Mouse (Mus musculus) liver, adult 2 months (tissue): ENCODE measurements at regions not wholly inside any gene's neighbourhood (a gene's known extent, or its start where the extent isn't known, plus 50 kb on each side); places are given as distances from the start of the nearest gene placed in this dataset.

ENCODE experiments used
- DNase-seq: peaks from one replicate; pipeline ENCODE4 v3.0.0-alpha.2; 2011; ENCODE audit warnings: low read depth, low spot score; ENCODE audit errors: extremely low read depth
- H3K27ac ChIP-seq: fragments of 200-500 bp; replicated peaks from 2 replicates; pipeline ENCODE4 v1.5.1; 2012; ENCODE audit warnings: low read depth, mild to moderate bottlenecking, control low read depth, inconsistent platforms, low read length; ENCODE audit not compliant: insufficient read depth
- H3K27me3 ChIP-seq: fragments of 200-500 bp; 2 replicates; pipeline ENCODE4 v1.6.1; 2012; ENCODE audit warnings: mild to moderate bottlenecking, moderate library complexity, low read length, inconsistent platforms; ENCODE audit not compliant: control insufficient read depth, insufficient read depth
- H3K36me3 ChIP-seq: fragments of 200-500 bp; 2 replicates; pipeline ENCODE4 v1.6.1; 2012; ENCODE audit warnings: low read length, inconsistent platforms; ENCODE audit not compliant: control insufficient read depth, insufficient read depth
- H3K4me1 ChIP-seq: fragments of 200-500 bp; 2 replicates; pipeline ENCODE4 v1.6.1; 2011; ENCODE audit warnings: low read length; ENCODE audit not compliant: control insufficient read depth, insufficient read depth
- H3K4me3 ChIP-seq: fragments of 200-500 bp; 2 replicates; pipeline ENCODE4 v1.5.1; 2011; ENCODE audit warnings: low read depth, mild to moderate bottlenecking, control low read depth, low read length, moderate library complexity; ENCODE audit not compliant: insufficient read depth
- H3K79me2 ChIP-seq: fragments of 200-500 bp; 2 replicates; pipeline ENCODE4 v1.6.1; 2012; ENCODE audit warnings: inconsistent platforms, mild to moderate bottlenecking, low read length, moderate library complexity; ENCODE audit not compliant: control insufficient read depth, insufficient read depth
- H3K9ac ChIP-seq: fragments of 200-500 bp; 2 replicates; pipeline ENCODE4 v1.6.1; 2012; ENCODE audit warnings: low read depth, mild to moderate bottlenecking, control low read depth, inconsistent platforms, low read length
- CTCF ChIP-seq: fragments of 200-500 bp; IDR thresholded peaks from 2 replicates; pipeline ENCODE4 v1.5.1; 2011; ENCODE audit warnings: low read depth, low read length, control low read depth
- POLR2A ChIP-seq: fragments of 200-500 bp; IDR thresholded peaks from 2 replicates; pipeline ENCODE4 v1.6.1; 2011; ENCODE audit warnings: low read length, control low read depth; ENCODE audit not compliant: insufficient read depth; ENCODE audit errors: extremely low read depth
- WGBS: fragments of 180-500 bp; shearing (Covaris S2); methylation state at CpG from one replicate; pipeline ENCODE4 v1.1.7; 2018; 5-methylcytosine and 5-hydroxymethylcytosine counted together

DNA sequence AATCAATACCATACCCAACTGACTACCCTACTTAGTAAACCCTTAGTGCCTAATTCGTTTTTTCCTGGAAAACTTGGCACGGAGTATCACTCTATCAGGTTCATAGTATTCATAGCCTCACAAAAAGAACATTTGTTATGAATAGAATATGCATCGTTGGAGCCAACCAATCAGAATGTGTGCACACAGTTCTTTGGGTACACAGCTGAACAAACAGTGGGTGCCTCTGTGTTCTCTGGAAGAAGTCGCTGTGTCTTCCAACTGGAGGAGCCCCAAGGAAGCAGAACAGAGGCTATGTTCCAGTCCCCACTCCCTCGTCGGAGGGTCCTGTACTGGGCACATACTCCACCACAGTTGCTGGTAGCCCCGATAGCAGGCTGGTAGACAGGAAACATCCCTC is 129.2 kb upstream of the Cpeb2 start:
- 86% methylated on average over 7 of the region's 7 CpGs for WGBS
- no peaks in the 10 kb centered on the region for H3K27me3 ChIP-seq
- no peak for TF ChIP-seq CTCF
- TF ChIP-seq POLR2A, result no peak
- H3K4me1 ChIP-seq, result no peaks in the 10 kb centered on the region
- no peaks in the 10 kb centered on the region for H3K36me3 ChIP-seq
- H3K27ac ChIP-seq, result no peak overlapping the region
- no peaks in the 10 kb centered on the region for H3K79me2 ChIP-seq
- H3K9ac ChIP-seq, result no peak overlapping the region
- no peak overlapping the region for H3K4me3 ChIP-seq
- DNase-seq, result no peak

DNA sequence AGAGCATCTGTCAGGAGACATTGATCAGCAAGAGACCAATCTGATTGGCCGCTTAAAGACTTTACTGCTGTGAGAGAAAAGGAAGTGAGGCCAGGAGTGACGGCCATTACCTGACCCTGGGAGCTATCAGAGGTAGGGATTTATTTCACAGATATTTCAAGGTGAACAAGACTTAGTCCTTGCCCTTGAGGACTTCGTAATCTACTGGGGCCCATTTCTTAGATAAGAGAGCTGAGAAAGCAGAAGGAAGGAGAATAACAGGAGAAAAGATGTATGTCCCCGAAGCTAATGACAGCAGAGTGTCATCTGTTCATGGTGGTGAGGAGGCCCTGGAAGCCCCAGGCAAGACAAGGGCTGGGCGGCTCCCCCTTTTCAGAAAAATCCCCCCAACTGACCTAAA is 127.4 kb upstream of the Cpeb2 start:
- H3K27ac ChIP-seq, result no peak overlapping the region
- H3K79me2 ChIP-seq, result no peaks in the 10 kb centered on the region
- H3K4me1 ChIP-seq, result no peaks in the 10 kb centered on the region
- H3K36me3 ChIP-seq, result no peaks in the 10 kb centered on the region
- H3K27me3 ChIP-seq, result no peaks in the 10 kb centered on the region
- DNase-seq, result no peak
- no peak overlapping the region for H3K4me3 ChIP-seq
- WGBS, result 87% methylated on average over 5 of the region's 5 CpGs
- TF ChIP-seq POLR2A (no peak), CTCF (no peak)
- no peak overlapping the region for H3K9ac ChIP-seq

DNA sequence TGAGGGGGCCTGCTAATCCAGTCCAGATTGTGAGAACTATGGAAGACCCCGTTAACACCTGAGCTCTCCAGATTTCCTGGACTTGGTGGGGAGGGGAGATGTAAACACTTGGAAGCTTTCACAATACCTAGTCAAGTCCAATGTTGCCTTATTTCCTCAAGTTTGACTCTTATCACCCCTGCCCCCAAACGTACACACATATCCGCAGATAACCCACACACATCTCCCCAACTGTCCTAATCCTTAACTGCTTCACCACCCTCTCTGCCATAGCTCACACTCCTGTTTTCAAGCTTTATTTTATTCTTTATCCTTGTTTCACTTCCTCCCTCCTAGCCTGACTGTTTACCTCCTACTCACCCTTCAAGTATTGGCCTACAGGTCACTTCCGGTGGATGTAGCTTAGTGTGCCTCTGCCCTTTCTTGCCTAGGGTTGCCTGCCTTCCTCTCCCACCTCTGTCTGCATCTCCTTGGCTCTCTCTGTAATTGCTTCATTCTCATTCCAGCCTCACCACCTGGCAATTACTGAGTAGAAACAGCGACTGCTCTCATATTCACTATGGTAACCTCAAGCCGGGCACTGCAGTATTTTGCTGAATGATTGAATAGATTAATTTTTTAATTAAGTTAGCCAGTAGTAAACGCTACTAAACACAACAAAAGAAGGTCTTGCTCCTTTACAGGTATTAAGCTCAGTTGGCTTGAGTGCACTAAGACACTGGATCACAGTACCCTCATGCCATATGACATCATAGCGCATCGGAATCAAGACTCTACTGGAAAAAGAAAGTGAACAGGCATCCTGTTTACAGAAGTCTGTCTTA is 125.3 kb upstream of the Cpeb2 start:
- no peak for DNase-seq

GRCm38 (mm10) chr5:43108260-43108589 is 124.7 kb upstream of the Cpeb2 start:
- Histone ChIP-seq H3K9ac (no peak overlapping the region), H3K4me3 (no peak overlapping the region), H3K27ac (no peak overlapping the region), H3K4me1 (no peaks in the 10 kb centered on the region), H3K27me3 (no peaks in the 10 kb centered on the region), H3K36me3 (no peaks in the 10 kb centered on the region), H3K79me2 (no peaks in the 10 kb centered on the region)
- TF ChIP-seq CTCF, result no peak
- DNase-seq, result no peak
- WGBS, result 95% methylated on average over 2 of the region's 2 CpGs

More for the DNA sequence above, 125.3 kb upstream of the Cpeb2 start:
- H3K9ac ChIP-seq, result no peak overlapping the region
- no peaks in the 10 kb centered on the region for H3K4me1 ChIP-seq
- H3K27me3 ChIP-seq, result no peaks in the 10 kb centered on the region
- TF ChIP-seq POLR2A (no peak), CTCF (no peak)
- no peaks in the 10 kb centered on the region for H3K36me3 ChIP-seq
- H3K79me2 ChIP-seq, result no peaks in the 10 kb centered on the region
- WGBS, result 84% methylated on average over 9 of the region's 9 CpGs
- no peak overlapping the region for H3K27ac ChIP-seq
- no peak overlapping the region for H3K4me3 ChIP-seq

- Histone ChIP-seq H3K4me1 (no peaks in the 10 kb centered on the region; the same call in 1 of the 2 replicates), H3K4me3 (no peak overlapping the region), H3K36me3 (no peaks in the 10 kb centered on the region), H3K9ac (no peak overlapping the region), H3K27ac (no peak overlapping the region), H3K27me3 (no peaks in the 10 kb centered on the region), H3K79me2 (no peaks in the 10 kb centered on the region)
- 84% methylated on average over 5 of the region's 5 CpGs for WGBS
- TF ChIP-seq POLR2A (no peak), CTCF (no peak)
- DNase-seq, result no peak
These were observed 122.8 kb upstream of the Cpeb2 start for GRCm38 (mm10) chr5:43110122-43110521.

- 83% methylated on average over 2 of the region's 2 CpGs for WGBS
- H3K27me3 ChIP-seq, result no peaks in the 10 kb centered on the region
- H3K4me1 ChIP-seq, result no peaks in the 10 kb centered on the region; the same call in 1 of the 2 replicates
- H3K79me2 ChIP-seq, result no peaks in the 10 kb centered on the region
- no peak overlapping the region for H3K27ac ChIP-seq
- no peak overlapping the region for H3K9ac ChIP-seq
- no peaks in the 10 kb centered on the region for H3K36me3 ChIP-seq
- H3K4me3 ChIP-seq, result no peak overlapping the region
- no peak for TF ChIP-seq CTCF
- no peak for TF ChIP-seq POLR2A
- no peak for DNase-seq
These were observed 121.2 kb upstream of the Cpeb2 start for GRCm38 (mm10) chr5:43111740-43112139.
